Mouse (Mus musculus) kidney, postnatal 0 days (tissue): ENCODE results near the gene Sox5. TPM values are rescaled to one million over a fixed set of nuclear protein-coding genes. Genes with fewer than 3 reads are reported as not detected.
A peak's percentile ranks its signal among the peaks of the same experiment; 100 is the strongest.

ENCODE experiments used
- ATAC-seq: fragments of 200-750 bp; cut with Nextera tagmentation; replicated peaks from 2 replicates; pipeline ENCODE4 v1.8.0; 2017; ENCODE audit warnings: low read depth, moderate number of reproducible peaks, moderate TSS enrichment, moderate library complexity; ENCODE audit not compliant: low FRiP score
- DNase-seq: peaks from one replicate; pipeline ENCODE4 v3.0.0-alpha.2; 2016; ENCODE audit warnings: low spot score
- H3K27ac ChIP-seq: fragments of 300-500 bp; sonication (generic); 2 replicates; pipeline ENCODE4 v1.5.1; 2014; ENCODE audit warnings: mild to moderate bottlenecking
- H3K27me3 ChIP-seq: fragments of 300-500 bp; sonication (generic); 2 replicates; pipeline ENCODE4 v1.6.1; 2014; ENCODE audit warnings: low read length, mixed read lengths; ENCODE audit not compliant: insufficient read depth
- H3K36me3 ChIP-seq: fragments of 300-500 bp; sonication (generic); 2 replicates; pipeline ENCODE4 v1.6.1; 2014; ENCODE audit warnings: low read length, mixed read lengths; ENCODE audit not compliant: insufficient read depth
- H3K4me1 ChIP-seq: fragments of 300-500 bp; sonication (generic); replicated peaks from 2 replicates; pipeline ENCODE4 v1.6.1; 2014; ENCODE audit warnings: antibody characterized with exemption, low read length, mixed read lengths; ENCODE audit not compliant: insufficient read depth
- H3K4me2 ChIP-seq: fragments of 300-500 bp; sonication (generic); 2 replicates; pipeline ENCODE4 v1.6.1; 2014; ENCODE audit warnings: mild to moderate bottlenecking, low read length, moderate library complexity, mixed read lengths
- H3K4me3 ChIP-seq: fragments of 300-500 bp; sonication (generic); replicated peaks from 2 replicates; pipeline ENCODE4 v1.5.1; 2014; ENCODE audit warnings: low read depth, low read length
- H3K9ac ChIP-seq: fragments of 300-500 bp; sonication (generic); 2 replicates; pipeline ENCODE4 v1.6.1; 2014; ENCODE audit warnings: low read depth, low read length
- H3K9me3 ChIP-seq: fragments of 300-500 bp; sonication (generic); replicated peaks from 2 replicates; pipeline ENCODE4 v1.6.1; 2016; ENCODE audit warnings: low read length, inconsistent platforms, mixed read lengths
- CTCF ChIP-seq: IDR thresholded peaks from 2 replicates; pipeline ENCODE4 v1.5.1; 2016; ENCODE audit warnings: antibody characterized with exemption, low read depth, mild to moderate bottlenecking, moderate library complexity
- WGBS: fragments of 180-500 bp; shearing (Covaris S2); extraction: QIAGEN DNeasy Blood & Tissue Kit; methylation state at CpG from one replicate; pipeline ENCODE4 v1.1.7; 2014; 5-methylcytosine and 5-hydroxymethylcytosine counted together
- polyA plus RNA-seq: library from polyadenylated mRNA; unstranded; fragments of >200 nt; fragmentation: Nextera tagmentation; extraction: Ambion mirVana; gene quantifications from 2 replicates; pipeline ENCODE4 v1.2.1, GENCODE M21; 2015

The Sox5 gene
- polyA plus RNA-seq, 1 experiment from 2014 or later = 6.1 TPM

DNA sequence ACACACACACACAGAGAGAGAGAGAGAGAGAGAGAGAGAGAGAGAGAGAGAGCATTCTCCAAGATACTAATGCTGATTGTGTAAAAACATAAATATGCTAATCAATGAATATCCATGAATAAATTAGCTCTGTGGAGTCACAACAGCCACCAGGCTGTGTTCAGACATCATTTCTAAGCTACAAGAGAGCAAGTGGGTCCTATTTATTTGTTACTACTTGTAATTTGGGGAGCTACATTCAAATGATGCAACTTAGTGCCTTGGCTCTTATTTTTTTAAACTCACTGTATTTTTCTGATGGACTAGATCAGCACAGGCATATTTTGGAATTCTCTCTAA is 877.1 kb downstream of the Sox5 start:
- no peaks in the 10 kb centered on the region for H3K9me3 ChIP-seq
- H3K27ac ChIP-seq = no peak overlapping the region
- no peak overlapping the region for H3K4me2 ChIP-seq
- ATAC-seq (no peak), DNase-seq (no peak)
- no peaks in the 10 kb centered on the region for H3K27me3 ChIP-seq
- H3K9ac ChIP-seq = no peak overlapping the region
- H3K36me3 ChIP-seq = no peaks in the 10 kb centered on the region
- H3K4me3 ChIP-seq = no peak overlapping the region
- TF ChIP-seq CTCF = no peak
- no peaks in the 10 kb centered on the region for H3K4me1 ChIP-seq

DNA sequence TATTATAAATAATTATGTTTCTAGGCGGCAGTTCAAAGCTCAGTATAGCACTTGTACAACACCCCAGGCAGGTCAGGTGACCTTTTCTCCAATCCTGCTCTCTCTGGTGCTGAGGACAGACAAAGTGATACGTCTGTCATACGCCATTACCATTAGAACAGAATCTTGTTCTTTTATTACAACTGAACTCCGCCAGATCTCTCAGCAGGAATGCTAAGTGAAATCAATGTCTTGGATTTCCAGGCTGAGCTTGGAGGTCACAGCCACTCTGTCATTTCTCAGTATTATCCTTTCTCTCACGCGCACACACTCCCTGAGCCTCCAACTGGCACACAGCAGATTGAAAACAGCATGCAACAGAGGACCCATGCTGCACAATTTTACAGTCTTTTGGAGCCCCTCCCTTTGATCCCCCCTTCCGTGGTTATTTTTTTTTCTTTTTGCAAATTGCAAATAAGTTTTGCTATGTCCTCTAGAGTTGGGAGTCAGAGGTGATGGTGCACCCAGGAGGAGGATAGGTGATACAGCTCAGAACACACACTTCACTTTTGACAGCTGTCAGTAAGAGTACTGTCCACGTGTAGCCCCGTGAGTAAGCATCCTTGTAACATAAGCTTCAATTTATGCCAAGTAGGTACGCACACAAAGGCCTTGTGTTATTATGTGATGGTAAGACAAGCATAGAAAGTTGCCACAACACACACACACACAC is 877.6 kb downstream of the Sox5 start:
- WGBS = 70% methylated on average over 10 of the region's 10 CpGs
- no peaks in the 10 kb centered on the region for H3K27me3 ChIP-seq
- TF ChIP-seq CTCF = no peak
- DNase-seq (no peak), ATAC-seq (no peak)
- no peaks in the 10 kb centered on the region for H3K4me1 ChIP-seq
- no peak overlapping the region for H3K27ac ChIP-seq
- no peak overlapping the region for H3K9ac ChIP-seq
- no peaks in the 10 kb centered on the region for H3K36me3 ChIP-seq
- H3K4me3 ChIP-seq = no peak overlapping the region
- H3K9me3 ChIP-seq = no peaks in the 10 kb centered on the region
- no peak overlapping the region for H3K4me2 ChIP-seq

DNA sequence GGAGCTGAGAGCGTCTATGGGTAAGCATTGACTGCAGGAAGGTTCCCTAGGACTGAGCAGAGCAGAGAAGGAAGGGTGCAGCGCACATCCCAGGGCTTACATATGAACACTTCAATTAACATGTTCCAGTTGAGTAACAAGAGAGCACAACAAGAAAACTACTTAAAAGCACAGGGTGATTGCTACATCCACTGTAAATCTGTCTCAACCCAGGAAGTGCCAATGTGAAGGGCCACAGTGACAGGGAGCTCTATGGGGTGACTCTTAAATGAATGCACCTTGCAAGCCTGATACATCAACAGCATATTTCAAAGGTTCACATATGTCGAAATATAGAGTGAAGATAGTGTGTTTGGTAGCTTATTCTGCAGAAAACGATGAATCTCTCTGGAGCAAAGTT is 880.9 kb downstream of the Sox5 start:
- DNase-seq = no peak
- no peaks in the 10 kb centered on the region for H3K9me3 ChIP-seq
- no peak overlapping the region for H3K27ac ChIP-seq
- no peak overlapping the region for H3K4me3 ChIP-seq
- no peaks in the 10 kb centered on the region for H3K27me3 ChIP-seq
- TF ChIP-seq CTCF = no peak
- no peaks in the 10 kb centered on the region for H3K36me3 ChIP-seq
- H3K9ac ChIP-seq = no peak overlapping the region
- no peak overlapping the region for H3K4me2 ChIP-seq
- no peaks in the 10 kb centered on the region for H3K4me1 ChIP-seq
- no peak for ATAC-seq
- WGBS = 91% methylated on average over 4 of the region's 4 CpGs

DNA sequence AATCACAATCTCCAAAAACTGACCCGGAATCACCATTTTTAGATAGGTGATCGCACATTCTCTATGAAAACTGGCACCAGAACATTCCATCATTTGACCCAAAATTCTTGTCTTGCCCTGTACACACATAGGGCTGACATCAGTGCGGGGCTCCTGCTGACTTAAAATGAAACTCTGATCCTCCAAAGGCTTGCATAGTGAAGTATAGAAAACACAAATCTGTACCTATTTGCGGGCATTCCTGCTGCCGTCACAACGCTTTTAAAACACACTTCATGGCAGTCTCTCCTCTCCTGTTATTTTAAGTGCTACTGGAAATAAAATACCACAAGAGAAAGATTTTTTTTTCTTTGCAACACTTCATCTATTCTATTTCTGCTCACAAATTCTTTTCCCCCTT is 886.7 kb downstream of the Sox5 start:
- no peak overlapping the region for H3K4me2 ChIP-seq
- WGBS = 89% methylated on average over 6 of the region's 6 CpGs
- no peak overlapping the region for H3K27ac ChIP-seq
- no peak for ATAC-seq
- H3K4me3 ChIP-seq = no peak overlapping the region
- H3K27me3 ChIP-seq = no peaks in the 10 kb centered on the region
- no peaks in the 10 kb centered on the region for H3K9me3 ChIP-seq
- H3K9ac ChIP-seq = no peak overlapping the region
- no peaks in the 10 kb centered on the region for H3K36me3 ChIP-seq
- no peak for DNase-seq
- H3K4me1 ChIP-seq = no peaks in the 10 kb centered on the region
- TF ChIP-seq CTCF = no peak

DNA sequence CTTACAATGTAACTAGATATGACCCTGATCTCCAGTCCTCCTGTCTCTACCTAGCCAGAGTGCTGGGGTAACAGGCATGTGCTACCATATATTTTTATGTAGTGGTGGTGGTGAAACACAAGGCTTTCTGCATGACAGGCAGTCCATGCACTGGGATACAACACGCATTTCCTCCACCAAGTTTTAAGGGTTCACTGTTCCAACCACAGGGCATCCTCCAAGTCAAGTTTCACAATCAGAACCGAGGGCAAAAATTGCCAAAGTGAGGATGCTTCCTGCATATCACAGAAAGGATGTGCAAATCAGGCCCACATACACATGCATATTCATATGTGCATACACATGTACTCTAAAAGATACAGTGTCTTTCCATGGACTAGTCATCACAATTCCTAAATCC is 888.9 kb downstream of the Sox5 start:
- no peaks in the 10 kb centered on the region for H3K4me1 ChIP-seq
- no peaks in the 10 kb centered on the region for H3K36me3 ChIP-seq
- no peak overlapping the region for H3K27ac ChIP-seq
- 87% methylated on average over 2 of the region's 2 CpGs for WGBS
- ATAC-seq (no peak), DNase-seq (no peak)
- no peaks in the 10 kb centered on the region for H3K27me3 ChIP-seq
- H3K9ac ChIP-seq = no peak overlapping the region
- TF ChIP-seq CTCF = no peak
- no peaks in the 10 kb centered on the region for H3K9me3 ChIP-seq
- no peak overlapping the region for H3K4me3 ChIP-seq
- no peak overlapping the region for H3K4me2 ChIP-seq

DNA sequence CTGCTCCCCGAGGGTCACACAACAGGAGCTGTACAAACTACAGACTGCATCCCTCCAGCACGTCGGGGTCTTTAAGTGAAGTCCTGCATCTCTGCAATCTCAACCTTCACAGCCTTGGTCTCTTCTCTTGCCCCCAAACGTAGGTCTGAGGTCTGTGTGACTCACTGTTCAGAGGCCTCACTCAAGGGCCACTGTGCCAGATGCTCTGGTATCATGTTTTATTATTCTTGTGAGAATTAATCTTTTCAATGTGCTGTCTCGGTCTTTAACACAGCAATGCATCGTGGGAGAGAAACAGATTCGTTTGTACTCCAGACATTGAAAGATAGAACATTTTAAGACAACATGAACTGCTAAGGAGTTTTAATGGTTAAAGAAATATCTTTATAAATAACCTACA is 893.2 kb downstream of the Sox5 start:
- no peak overlapping the region for H3K4me2 ChIP-seq
- no peak overlapping the region for H3K9ac ChIP-seq
- H3K27ac ChIP-seq = no peak overlapping the region
- WGBS = 39% methylated on average over 7 of the region's 7 CpGs
- no peak for TF ChIP-seq CTCF
- no peak overlapping the region for H3K4me3 ChIP-seq
- no peaks in the 10 kb centered on the region for H3K36me3 ChIP-seq
- no peaks in the 10 kb centered on the region for H3K27me3 ChIP-seq
- peak; percentile 38 for DNase-seq
- no peaks in the 10 kb centered on the region for H3K4me1 ChIP-seq
- no peak for ATAC-seq
- H3K9me3 ChIP-seq = no peaks in the 10 kb centered on the region

DNA sequence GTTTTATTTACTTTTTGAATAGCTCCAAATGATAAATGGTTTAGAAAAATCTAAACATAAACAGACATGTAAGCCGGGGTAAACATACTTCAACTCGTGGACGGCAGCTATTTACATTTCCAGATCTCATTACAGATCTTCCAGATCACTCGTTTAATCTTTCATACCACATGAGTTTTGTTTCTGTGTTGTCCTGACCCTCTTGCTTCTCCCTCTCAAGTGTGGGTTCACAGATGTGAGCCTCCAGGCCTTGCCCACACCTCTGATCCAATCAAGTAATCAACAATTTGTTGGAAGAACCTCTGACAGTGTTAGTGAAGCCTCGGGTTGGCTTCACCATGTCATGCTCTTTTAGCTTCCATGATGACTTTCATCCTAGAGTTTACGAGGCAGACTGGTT is 903.3 kb downstream of the Sox5 start:
- Histone ChIP-seq H3K36me3 (no peaks in the 10 kb centered on the region), H3K9me3 (no peaks in the 10 kb centered on the region), H3K4me1 (no peaks in the 10 kb centered on the region), H3K4me2 (no peak overlapping the region), H3K9ac (no peak overlapping the region), H3K27ac (no peak overlapping the region), H3K4me3 (no peak overlapping the region), H3K27me3 (no peaks in the 10 kb centered on the region)
- TF ChIP-seq CTCF = no peak
- DNase-seq (no peak), ATAC-seq (no peak)
- 65% methylated on average over 6 of the region's 6 CpGs for WGBS
